Mouse (Mus musculus) cortical plate, adult 2 months (tissue): ENCODE data around the gene Enam.

Source experiments
- CTCF ChIP-seq: fragments of 200-500 bp; IDR thresholded peaks from 2 replicates; pipeline ENCODE4 v1.5.1; 2011; ENCODE audit warnings: mild to moderate bottlenecking, control low read depth, low read length; ENCODE audit not compliant: insufficient read depth; ENCODE audit errors: extremely low read depth
- POLR2A ChIP-seq: fragments of 200-500 bp; IDR thresholded peaks from 2 replicates; pipeline ENCODE4 v1.6.1; 2011; ENCODE audit warnings: mild to moderate bottlenecking, low read length, control low read depth; ENCODE audit not compliant: insufficient read depth; ENCODE audit errors: extremely low read depth

DNA sequence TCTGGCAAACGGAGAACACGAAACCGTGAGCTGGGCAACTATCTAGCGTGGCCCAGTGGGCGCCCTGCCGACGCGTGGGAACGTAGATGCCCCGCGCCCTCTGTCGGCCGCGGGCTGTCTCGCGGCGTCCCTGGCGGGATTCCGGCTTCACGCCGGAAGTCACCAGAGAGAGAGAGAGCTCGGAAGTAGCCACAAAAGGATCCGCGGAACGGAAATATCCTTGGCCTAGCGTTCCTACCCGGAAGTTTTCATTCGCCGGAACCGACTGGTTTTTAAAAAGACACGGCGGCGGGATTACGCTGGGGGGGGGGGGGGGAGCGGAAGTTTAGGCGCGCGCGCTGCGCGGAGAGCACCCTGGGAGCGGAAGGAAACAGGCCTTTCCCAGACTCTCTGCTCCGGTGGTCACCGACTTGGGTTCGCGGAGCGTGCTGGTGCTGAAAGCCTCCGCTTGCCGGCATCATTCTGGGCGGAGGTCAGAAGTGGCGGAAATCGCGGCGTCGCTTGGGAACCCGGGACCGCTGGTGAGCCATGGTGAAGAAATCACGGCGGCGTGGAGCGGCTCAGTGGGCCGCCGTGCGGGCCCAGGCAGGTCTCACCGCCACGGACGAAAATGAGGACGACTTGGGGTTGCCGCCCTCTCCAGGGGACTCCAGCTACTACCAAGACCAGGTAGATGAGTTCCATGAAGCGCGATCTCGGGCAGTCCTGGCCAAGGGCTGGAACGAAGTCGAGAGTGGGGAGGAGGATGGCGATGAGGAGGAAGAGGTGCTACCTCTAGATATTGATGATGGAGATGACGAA is 66.5 kb downstream of the Enam start, which contains the start of gene Utp3:
- TF ChIP-seq CTCF (peak; percentile 57), POLR2A (peak; percentile 73; the same call in 1 of the 2 replicates)
